Mouse (Mus musculus) embryonic facial prominence, embryonic 11.5 days (tissue): Measurements from ENCODE around the gene Bcl7c. TPM values are rescaled to one million over a fixed set of nuclear protein-coding genes. Genes with fewer than 3 reads are reported as not detected.
"Not testable (repeated sequence)": the region's sequence is repeated elsewhere in the genome, so short reads cannot be mapped to it uniquely, and the experiment has no call there.

ENCODE experiments used
- ATAC-seq: fragments of 200-750 bp; cut with Nextera tagmentation; replicated peaks from 2 replicates; pipeline ENCODE4 v1.8.0; 2017; ENCODE audit warnings: low read depth; ENCODE audit not compliant: insufficient number of reproducible peaks, low FRiP score, low TSS enrichment
- DNase-seq: peaks from one replicate; pipeline ENCODE4 v3.0.0-alpha.2; 2015; ENCODE audit warnings: low spot score
- H3K27ac ChIP-seq: fragments of 300-500 bp; sonication (generic); replicated peaks from 2 replicates; pipeline ENCODE4 v1.5.1; 2014; ENCODE audit warnings: mild to moderate bottlenecking, low read depth, low read length, control low read depth
- H3K27me3 ChIP-seq: fragments of 300-500 bp; sonication (generic); 2 replicates; pipeline ENCODE4 v1.6.1; 2014; ENCODE audit warnings: mild to moderate bottlenecking, low read length, moderate library complexity, mixed read lengths; ENCODE audit not compliant: control insufficient read depth, insufficient read depth
- H3K36me3 ChIP-seq: fragments of 300-500 bp; sonication (generic); replicated peaks from 2 replicates; pipeline ENCODE4 v1.6.1; 2014; ENCODE audit warnings: low read depth, mild to moderate bottlenecking, low read length, moderate library complexity, mixed read lengths; ENCODE audit not compliant: control insufficient read depth, insufficient read depth
- H3K4me1 ChIP-seq: fragments of 300-500 bp; sonication (generic); 2 replicates; pipeline ENCODE4 v1.6.1; 2014; ENCODE audit warnings: low read length, mixed read lengths; ENCODE audit not compliant: control insufficient read depth, insufficient read depth
- H3K4me2 ChIP-seq: fragments of 300-500 bp; sonication (generic); 2 replicates; pipeline ENCODE4 v1.6.1; 2014; ENCODE audit warnings: low read depth, mild to moderate bottlenecking, control low read depth, low read length, moderate library complexity
- H3K4me3 ChIP-seq: fragments of 300-500 bp; sonication (generic); 2 replicates; pipeline ENCODE4 v1.5.1; 2014; ENCODE audit warnings: low read depth, low read length, control low read depth
- H3K9ac ChIP-seq: fragments of 300-500 bp; sonication (generic); replicated peaks from 2 replicates; pipeline ENCODE4 v1.6.1; 2014; ENCODE audit warnings: mild to moderate bottlenecking, control low read depth, low read length
- H3K9me3 ChIP-seq: fragments of 300-500 bp; sonication (generic); replicated peaks from 2 replicates; pipeline ENCODE4 v1.6.1; 2016; ENCODE audit warnings: mild to moderate bottlenecking, low read length, inconsistent platforms, mixed read lengths; ENCODE audit not compliant: control insufficient read depth
- WGBS: fragments of 180-500 bp; shearing (Covaris S2); extraction: QIAGEN DNeasy Blood & Tissue Kit; methylation state at CpG from one replicate; pipeline ENCODE4 v1.1.7; 2014; 5-methylcytosine and 5-hydroxymethylcytosine counted together
- polyA plus RNA-seq: library from polyadenylated mRNA; unstranded; fragments of >200 nt; fragmentation: Nextera tagmentation; extraction: Ambion mirVana; gene quantifications from 2 replicates; pipeline ENCODE4 v1.2.1, GENCODE M21; 2014

Gene Bcl7c
- polyA plus RNA-seq, 1 experiment from 2014 or later: 86.6 TPM

DNA sequence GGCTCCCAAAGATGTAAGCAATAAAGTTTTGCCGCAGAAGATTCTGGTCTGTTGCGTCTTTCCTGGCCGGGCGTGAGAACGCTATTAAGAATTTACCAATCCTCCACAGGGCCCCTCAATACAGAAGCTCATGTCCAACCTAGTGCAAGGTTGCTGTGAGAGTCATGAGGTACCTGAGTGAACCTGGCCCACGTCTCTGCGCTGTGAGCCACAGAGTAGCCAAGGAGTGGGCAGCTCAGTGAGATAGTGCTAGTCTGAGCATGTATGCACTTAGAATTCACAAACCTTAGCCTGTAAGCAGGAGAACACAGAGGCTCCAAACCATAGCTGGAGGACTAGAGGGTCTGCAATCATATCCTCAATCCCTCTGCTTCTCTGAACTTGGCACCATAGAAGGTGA lies 82.7 kb downstream of the Bcl7c start:
- Histone ChIP-seq H3K9me3 (no peaks in the 10 kb centered on the region), H3K9ac (no peak overlapping the region), H3K4me3 (no peak overlapping the region), H3K4me1 (no peaks in the 10 kb centered on the region), H3K36me3 (no peaks in the 10 kb centered on the region), H3K27me3 (no peaks in the 10 kb centered on the region), H3K27ac (no peak overlapping the region), H3K4me2 (no peak overlapping the region)
- 96% methylated on average over 7 of the region's 7 CpGs for WGBS
- ATAC-seq (no peak), DNase-seq (no peak)

DNA sequence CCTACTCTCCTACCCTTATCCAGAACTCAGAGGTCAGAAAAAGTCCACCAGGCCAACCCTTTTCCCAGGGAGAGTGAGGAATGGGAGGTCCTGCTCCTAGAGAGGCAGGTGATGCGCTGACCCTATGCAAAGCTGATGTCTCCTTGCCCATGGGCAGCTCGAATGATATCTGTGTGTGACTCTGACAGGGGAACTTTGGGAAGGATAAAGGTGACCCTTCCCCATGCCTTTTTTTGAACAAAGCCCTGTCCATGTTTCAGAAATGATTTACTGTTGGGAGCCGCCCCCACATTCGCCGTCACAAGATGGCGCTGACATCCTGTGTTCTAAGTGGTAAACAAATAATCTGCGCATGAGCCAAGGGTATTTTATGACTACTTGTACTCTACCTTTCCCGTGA lies 90.3 kb downstream of the Bcl7c start:
- not testable (repeated sequence) for H3K27ac ChIP-seq, H3K4me3 ChIP-seq, DNase-seq, H3K36me3 ChIP-seq, H3K4me1 ChIP-seq, H3K27me3 ChIP-seq, H3K9ac ChIP-seq, ATAC-seq, H3K4me2 ChIP-seq, H3K9me3 ChIP-seq
- 88% methylated on average over 7 of the region's 8 CpGs for WGBS

DNA sequence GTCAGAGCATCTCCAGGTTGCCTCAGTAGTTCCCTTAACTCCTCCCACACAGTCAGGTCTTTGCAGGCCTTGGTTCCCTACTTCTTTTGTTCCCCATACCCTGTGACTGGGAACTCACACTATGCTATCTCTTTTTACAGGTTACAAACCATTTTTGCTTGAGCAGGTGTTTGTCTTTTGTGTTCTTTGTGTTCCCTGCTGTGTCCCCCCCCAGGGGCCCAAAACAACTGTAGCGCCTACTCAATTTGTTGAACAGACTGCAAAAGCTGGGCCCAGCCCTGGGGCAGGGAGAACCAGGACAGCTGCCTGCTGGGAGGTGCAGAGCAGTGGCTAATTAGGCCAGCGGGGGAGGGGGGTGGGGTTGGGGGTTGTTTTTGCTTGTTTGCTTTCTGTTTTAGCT lies 90.8 kb downstream of the Bcl7c start:
- WGBS: 36% methylated on average over 2 of the region's 2 CpGs
- no peak overlapping the region for H3K4me3 ChIP-seq
- DNase-seq (no peak), ATAC-seq (no peak)
- no peaks in the 10 kb centered on the region for H3K27me3 ChIP-seq
- H3K36me3 ChIP-seq: no peaks in the 10 kb centered on the region
- H3K4me1 ChIP-seq: peaks cover 3% of the 10 kb centered on the region; the same call in 1 of the 2 replicates
- H3K9me3 ChIP-seq: no peaks in the 10 kb centered on the region
- H3K4me2 ChIP-seq: no peak overlapping the region
- no peak overlapping the region for H3K9ac ChIP-seq
- H3K27ac ChIP-seq: no peak overlapping the region

DNA sequence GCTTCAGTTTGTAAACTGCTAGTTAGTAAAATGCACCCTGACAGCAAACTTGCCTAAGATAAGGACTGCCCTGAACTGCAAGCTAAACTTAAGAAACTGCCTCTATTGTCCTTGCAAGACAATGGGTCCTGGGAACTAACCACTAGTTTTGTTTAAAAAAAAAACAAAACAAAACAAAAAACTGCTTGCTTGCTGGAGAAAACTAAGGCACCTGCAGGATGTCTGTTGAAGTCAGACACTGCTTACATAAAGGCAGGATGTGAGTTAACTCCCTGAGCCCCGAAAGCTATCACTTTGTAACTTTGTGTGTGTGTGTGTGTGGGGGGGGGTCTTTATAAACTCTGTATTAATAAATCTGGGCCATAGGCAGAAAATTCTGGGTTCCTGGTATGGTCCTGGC lies 91.9 kb downstream of the Bcl7c start:
- ATAC-seq (no peak), DNase-seq (no peak)
- 75% methylated on average over 1 of the region's 1 CpGs for WGBS
- Histone ChIP-seq H3K9me3 (no peaks in the 10 kb centered on the region), H3K27ac (no peak overlapping the region), H3K36me3 (peaks cover 7% of the 10 kb centered on the region), H3K4me3 (no peak overlapping the region), H3K4me2 (no peak overlapping the region), H3K4me1 (peaks cover 3% of the 10 kb centered on the region; the same call in 1 of the 2 replicates), H3K27me3 (no peaks in the 10 kb centered on the region), H3K9ac (no peak overlapping the region)

DNA sequence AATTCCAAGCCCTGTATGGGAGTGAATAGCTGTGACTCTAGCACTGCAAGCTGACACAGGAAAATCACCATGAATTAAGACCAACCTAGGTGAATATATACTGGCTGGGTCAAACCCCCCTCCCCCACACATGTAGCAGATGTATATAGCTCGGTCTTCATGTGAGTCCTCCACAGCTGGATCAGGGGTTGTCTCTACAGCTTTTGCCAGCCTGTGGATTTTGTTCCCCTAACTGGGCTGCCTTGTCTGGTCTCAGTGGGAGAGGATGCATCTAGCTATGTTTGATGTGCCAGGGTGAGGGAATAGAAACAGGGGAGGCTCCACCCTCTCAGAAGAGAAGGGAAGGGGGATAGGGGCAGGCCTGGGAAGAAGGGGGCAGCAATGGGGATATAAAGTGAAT lies 92.4 kb downstream of the Bcl7c start:
- Histone ChIP-seq H3K4me1 (peaks cover 3% of the 10 kb centered on the region; the same call in 1 of the 2 replicates), H3K27ac (no peak overlapping the region), H3K9me3 (no peaks in the 10 kb centered on the region), H3K4me2 (no peak overlapping the region), H3K4me3 (no peak overlapping the region), H3K27me3 (no peaks in the 10 kb centered on the region), H3K36me3 (peaks cover 10% of the 10 kb centered on the region), H3K9ac (no peak overlapping the region)
- DNase-seq (no peak), ATAC-seq (0 out of 2 replicates have a peak, but pooled peaks have one; percentile 9)
- WGBS: 71% methylated on average over 1 of the region's 1 CpGs

DNA sequence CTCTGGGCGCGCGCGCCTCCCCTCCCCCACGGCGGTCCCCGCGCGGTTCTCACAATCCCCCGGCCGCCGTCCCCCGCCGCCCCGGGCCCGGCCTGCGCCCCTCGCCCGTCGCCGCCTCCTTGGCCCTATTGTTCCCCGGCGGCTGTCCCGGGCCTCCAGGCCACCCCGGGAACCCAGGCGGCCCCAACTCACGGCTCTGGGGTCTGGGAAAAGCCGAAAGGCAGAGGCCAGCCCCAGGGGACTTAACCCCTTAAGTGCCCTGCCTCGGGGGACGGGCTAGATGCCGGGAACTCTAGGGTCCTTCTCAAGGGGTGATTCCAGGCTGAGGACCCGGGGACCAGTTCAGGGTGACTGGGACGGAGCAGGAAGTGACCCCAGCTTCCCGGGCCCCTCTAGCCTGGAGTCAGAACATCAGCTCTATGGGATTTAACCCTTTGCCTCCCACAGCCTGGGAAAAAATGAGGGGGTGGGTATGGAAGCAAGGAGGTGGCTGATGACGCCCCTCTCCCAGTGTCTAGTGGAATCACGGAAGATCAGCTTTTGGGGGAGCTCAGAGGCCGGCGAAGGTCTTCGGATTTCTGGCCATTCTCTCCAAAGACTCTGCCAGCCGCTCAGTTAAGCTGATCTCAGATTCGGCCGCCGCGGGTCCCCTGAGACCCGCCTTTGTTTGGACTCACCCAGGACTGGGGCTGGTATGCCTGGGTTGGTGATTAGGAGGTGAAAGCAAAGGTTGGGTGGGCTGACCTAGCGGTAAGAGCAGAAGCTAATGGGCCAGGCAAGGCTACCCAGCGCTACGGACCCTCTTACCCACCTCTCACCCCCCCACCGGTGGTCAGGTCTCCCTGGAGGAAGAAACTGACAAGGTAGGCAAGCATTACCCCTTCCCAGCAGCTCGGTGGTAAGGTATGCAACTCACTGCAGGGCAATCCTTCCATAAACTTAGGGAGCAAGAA lies 93.6 kb downstream of the Bcl7c start, which contains the start of gene Zfp629:
Gene Zfp629, minus strand, starts transcription at position 907 of the 953 bp plus-strand sequence.
- ATAC-seq (peak; percentile 87), DNase-seq (peak; percentile 93)
- Histone ChIP-seq H3K36me3 (peaks cover 20% of the 10 kb centered on the region), H3K4me1 (peaks cover 3% of the 10 kb centered on the region; the same call in 1 of the 2 replicates), H3K27ac (peak within 1 kb of the TSS; percentile 57), H3K9ac (peak within 1 kb of the TSS; percentile 88), H3K9me3 (no peaks in the 10 kb centered on the region), H3K27me3 (no peaks in the 10 kb centered on the region), H3K4me2 (peak within 1 kb of the TSS; percentile 81), H3K4me3 (peak within 1 kb of the TSS; percentile 77)
- under 1% methylated on average over 27 of the region's 50 CpGs for WGBS

DNA sequence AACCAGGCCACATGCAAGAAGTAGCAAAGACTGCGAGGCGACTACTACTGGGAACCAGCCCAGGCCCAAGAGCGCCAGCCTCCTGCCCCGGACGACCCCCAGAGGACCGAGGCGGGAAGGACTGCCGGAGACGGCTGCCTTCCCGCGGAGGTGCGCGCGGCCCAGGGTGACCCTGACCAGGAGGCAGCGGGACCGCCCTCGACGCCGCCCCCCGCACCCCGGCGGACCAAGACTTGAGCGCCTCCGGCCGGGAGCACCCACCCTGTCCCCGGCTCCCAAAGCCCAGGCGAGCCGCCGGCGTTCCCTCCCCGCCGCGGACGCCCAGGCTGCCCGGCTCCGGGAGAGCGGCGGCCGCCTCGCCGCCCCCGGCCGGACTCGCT lies 94.2 kb downstream of the Bcl7c start:
- H3K4me2 ChIP-seq: peak overlapping the region; percentile 81
- H3K4me1 ChIP-seq: peaks cover 3% of the 10 kb centered on the region; the same call in 1 of the 2 replicates
- H3K27ac ChIP-seq: peak overlapping the region; percentile 57
- peak overlapping the region; percentile 77 for H3K4me3 ChIP-seq
- H3K36me3 ChIP-seq: peaks cover 24% of the 10 kb centered on the region
- 0% methylated on average over 14 of the region's 44 CpGs for WGBS
- H3K9ac ChIP-seq: peak overlapping the region; percentile 88
- H3K27me3 ChIP-seq: no peaks in the 10 kb centered on the region
- DNase-seq (peak; percentile 45), ATAC-seq (peak; percentile 47)
- H3K9me3 ChIP-seq: no peaks in the 10 kb centered on the region

DNA sequence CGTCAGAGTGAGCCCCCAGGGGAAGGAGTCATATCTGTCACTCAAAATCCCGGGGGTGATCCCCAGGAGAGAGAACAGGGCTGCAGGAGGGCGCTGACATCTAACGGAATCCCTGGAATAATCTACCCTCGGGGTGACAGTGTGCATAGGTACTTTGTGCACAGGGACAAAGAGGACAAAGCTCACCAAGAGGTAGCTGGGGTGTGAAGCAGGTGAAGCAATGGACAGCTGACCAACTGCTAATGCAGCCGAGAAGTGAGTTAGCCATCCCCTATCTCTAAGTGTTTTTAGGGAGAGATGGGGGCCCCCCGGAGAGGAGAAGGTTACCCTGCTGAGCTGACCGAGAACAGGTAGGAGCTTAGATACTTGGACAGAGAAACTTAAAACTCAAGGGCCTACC lies 94.6 kb downstream of the Bcl7c start:
- Histone ChIP-seq H3K4me3 (peak overlapping the region; percentile 77), H3K9me3 (no peaks in the 10 kb centered on the region), H3K27ac (peak overlapping the region; percentile 57; the same call in 1 of the 2 replicates), H3K36me3 (peaks cover 24% of the 10 kb centered on the region), H3K4me1 (peaks cover 3% of the 10 kb centered on the region; the same call in 1 of the 2 replicates), H3K9ac (peak overlapping the region; percentile 88), H3K27me3 (no peaks in the 10 kb centered on the region), H3K4me2 (peak overlapping the region; percentile 81)
- DNase-seq (no peak), ATAC-seq (no peak)
- 21% methylated on average over 8 of the region's 8 CpGs for WGBS
